Mouse (Mus musculus): Measurements from ENCODE around the gene Cdkn2aipnl.

The Cdkn2aipnl gene

DNA sequence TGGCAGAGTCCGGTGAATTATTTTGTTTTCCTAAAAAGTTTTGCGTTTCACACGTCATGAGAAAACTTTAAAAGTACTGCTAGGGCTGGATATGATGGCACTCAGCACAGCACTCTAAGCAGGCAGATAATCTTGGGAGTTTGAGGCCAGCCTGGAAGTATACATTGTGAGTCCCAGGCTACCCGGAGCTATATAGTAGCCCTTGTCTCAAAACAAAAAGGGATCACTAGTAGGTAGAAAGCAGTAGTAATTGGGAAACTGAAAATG lies 36.0 kb downstream of the Cdkn2aipnl start:
- in situ Hi-C loops (cut with MboI; ENCODE audit: low sequenced_read_pairs), result no loop called here

DNA sequence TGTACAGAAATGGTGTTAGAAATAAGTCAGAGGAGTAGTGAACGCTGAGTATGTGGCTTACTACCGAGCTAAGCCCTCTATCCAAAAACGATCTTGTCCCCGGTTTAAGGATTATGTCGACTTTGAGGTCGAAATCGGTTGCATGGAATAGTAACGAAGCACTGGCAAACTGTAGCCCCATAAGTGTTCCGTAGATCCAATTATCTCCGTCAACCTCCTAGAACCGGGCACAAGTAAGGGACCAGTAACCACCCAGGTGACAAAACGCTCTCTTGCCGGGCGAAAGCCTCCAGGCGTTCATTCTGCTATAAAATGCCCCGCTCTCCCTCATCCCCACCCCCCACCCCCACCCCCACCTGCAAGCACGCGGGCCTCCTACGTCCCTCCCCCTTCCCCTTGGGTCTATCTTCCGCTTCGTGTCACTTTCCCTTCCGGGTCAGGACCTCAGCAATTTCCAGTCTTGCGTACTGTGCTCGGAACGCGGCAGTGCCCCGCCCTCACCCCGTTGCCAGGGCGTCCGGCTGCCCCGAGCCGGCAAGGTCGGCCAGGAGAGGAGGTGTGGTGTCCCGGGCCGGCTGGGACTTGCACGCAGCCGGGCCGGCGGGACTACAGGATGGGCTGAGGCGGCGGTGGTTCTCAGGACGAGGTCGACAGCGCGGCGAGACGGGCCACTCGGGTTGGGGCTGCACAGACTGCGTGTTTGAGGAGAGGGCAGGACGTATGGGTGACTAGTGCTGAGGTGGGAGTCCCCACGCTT lies 36.5 kb downstream of the Cdkn2aipnl start, which contains the start of gene Cdkl3:
Gene Cdkl3, plus strand, starts transcription at position 450 of the 757 bp plus-strand sequence.
- in situ Hi-C loops (cut with MboI; ENCODE audit: low sequenced_read_pairs), result no loop called here

DNA sequence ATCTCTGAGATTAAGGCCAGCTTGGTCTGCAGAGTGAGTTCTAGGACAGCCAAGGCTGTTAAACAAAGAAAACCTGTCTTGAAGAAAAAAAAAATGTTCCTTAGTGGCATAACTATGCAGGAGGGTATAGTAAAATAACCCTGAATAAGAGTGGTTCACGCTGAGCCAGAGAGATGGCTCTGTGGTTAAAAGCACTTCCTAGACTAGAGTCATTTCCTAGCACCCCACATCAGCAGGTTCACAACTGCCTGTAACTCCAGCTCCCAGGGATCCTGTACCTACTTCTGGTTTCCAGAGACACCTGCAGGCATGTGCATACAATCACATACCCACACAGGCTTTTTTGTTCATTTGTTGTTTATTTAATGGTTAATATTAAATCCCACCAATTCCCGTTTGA lies 38.1 kb downstream of the Cdkn2aipnl start:
- in situ Hi-C loops (cut with MboI; ENCODE audit: low sequenced_read_pairs), result no loop called here

DNA sequence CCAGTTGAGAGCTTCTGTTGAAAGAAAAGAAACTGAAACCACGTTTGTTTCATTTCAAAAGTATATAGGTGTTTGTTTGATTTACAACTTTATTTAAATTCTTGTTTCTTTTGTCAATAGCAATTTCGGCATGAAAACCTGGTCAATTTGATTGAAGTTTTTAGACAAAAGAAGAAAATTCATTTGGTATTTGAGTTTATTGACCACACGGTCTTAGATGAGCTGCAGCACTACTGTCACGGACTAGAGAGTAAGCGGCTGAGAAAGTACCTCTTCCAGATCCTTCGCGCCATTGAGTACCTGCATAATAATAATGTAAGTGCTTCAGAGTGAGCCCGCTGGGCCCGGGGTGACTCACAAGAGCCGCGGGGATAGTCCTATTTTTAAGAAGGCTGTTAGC lies 43.5 kb downstream of the Cdkn2aipnl start:
- in situ Hi-C loops (cut with MboI; ENCODE audit: low sequenced_read_pairs), result no loop called here

DNA sequence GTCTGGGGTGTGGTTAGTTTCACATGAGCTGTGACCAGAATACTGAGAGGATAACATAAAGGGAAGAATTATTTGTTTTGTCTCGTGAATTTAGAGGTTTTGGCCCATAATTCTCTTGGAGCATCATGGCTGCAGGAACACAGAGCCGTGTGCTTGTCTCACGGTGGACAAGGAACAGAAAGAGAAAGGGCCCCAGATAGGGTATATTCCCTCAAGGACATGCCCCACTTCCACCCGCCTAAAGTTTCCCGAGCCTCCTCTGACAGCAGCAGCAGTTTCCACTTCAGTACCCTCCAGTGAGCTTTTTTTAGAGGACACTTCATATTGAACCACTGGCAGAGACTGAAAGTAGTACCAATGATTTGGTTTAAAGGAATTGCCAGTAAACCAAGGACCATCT lies 44.1 kb downstream of the Cdkn2aipnl start:
- in situ Hi-C loops (cut with MboI; ENCODE audit: low sequenced_read_pairs), result no loop called here

DNA sequence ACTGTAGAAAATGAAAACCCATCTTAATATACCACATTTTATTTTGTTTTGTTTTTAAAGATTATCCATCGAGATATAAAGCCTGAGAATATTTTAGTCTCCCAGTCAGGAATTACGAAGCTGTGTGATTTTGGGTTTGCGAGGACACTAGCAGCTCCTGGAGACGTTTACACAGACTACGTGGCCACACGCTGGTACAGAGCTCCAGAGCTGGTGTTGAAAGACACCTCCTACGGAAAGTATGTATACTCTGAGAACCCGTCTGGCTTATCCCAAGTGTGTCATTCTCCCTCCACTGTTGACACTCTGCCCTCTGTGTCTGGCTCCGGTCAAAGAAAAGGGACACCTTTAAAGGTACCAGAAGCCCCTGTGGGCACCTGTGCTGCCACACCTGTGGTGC lies 50.8 kb downstream of the Cdkn2aipnl start:
- in situ Hi-C loops (cut with MboI; ENCODE audit: low sequenced_read_pairs), result no loop called here

All from CH12F3 (cell line).